Mouse (Mus musculus): ENCODE data around the gene Zrsr2. TPM values are rescaled to one million over a fixed set of nuclear protein-coding genes. Genes with fewer than 3 reads are reported as not detected.

The Zrsr2 gene
- 12.9 and 25.1 TPM in 2 replicates for polyA plus RNA-seq (2012; rRNA removed)

DNA sequence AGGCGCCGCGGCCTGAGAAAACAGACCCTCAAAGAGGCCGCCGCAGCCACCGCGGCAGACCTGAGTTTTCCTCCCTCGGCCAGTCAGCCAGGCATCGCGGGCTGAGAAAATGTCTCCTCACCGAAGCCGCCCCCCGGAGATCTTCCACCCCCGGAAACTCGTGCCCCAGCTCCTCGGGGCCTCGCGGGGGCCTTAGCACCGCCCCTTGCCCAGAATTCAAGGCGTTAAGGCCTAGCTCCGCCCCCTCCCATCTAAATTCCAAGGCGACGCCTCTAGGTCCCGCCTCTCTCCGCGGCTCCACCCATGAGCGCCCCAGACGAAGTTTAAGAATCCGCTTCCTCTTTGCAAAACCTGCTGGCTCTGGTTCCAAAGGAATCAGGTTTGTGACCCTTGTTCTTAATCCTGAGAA, at the start of gene Zrsr2:
Zrsr2 (minus strand) TSS at position 195 of the 409 bp plus-strand sequence.

GRCm38 (mm10) chrX:163908337-163909250, 49.9 kb downstream of the Zrsr2 start, which contains the start of gene Ap1s2:
Gene Ap1s2, plus strand, starts transcription at chrX:163909017.

Other genes starting within 250 kb of the Zrsr2 start
- not detected in 2 replicates for gene Rnf138rt1, start 197.3 kb downstream of the Zrsr2 start, polyA plus RNA-seq (2012; rRNA removed)
- 0.74 and 1.3 TPM in 2 replicates for gene Ap1s2, start 49.6 kb downstream of the Zrsr2 start, polyA plus RNA-seq (2012; rRNA removed)
- gene Car5b, start 69.3 kb upstream of the Zrsr2 start, polyA plus RNA-seq (2012; rRNA removed): 0.65 and 0.96 TPM in 2 replicates
- 5.5 and 6.4 TPM in 2 replicates for gene Siah1b, start 117.8 kb upstream of the Zrsr2 start, polyA plus RNA-seq (2012; rRNA removed)
- not detected in 2 replicates for gene Cltrn, start 130.2 kb upstream of the Zrsr2 start, polyA plus RNA-seq (2012; rRNA removed)
- gene Ace2, start 180.7 kb upstream of the Zrsr2 start, polyA plus RNA-seq (2012; rRNA removed): 0.49 and 0.73 TPM in 2 replicates